28 mouse cellular contexts compared by ENCODE assay signal in the genomic region with DNA sequence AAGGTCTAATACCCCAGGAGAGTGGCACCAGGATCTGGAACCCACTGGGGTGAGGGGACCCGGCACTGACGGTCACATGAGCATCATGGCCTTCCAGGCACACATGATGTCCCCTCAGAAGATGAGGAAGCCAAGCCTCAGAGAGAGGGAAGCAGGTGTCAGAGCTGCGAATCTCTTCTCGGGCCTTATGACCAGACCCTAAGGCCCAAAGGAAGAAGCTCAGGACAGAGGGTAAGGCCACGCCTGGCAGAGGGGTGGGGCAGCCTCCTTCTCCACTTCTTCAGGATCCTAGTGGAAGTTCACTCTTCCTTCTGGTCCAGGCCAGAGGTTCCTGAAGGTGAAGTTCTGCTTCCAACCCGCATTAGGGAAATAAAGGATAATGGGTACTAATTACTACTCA. TPM values are rescaled to one million over a fixed set of nuclear protein-coding genes. Genes with fewer than 3 reads are reported as not detected.
DNase-seq lines count a peak whose midpoint lies in the region; ATAC-seq and TF ChIP-seq lines count a peak whose summit lies in the region.
"Had no signal": no experiment of that assay in that cellular context is flagged by ENCODE, and none has a peak within 500 bp of the region (broad histone marks: within the 10 kb centered on the region; RNA-seq: fewer than 3 reads in every experiment).

No protein-coding gene starts in this region.

- no peaks in the 10 kb centered on the region for H3K27me3 ChIP-seq in heart, embryonic 12.5 days (replicated peaks)
- H3K27me3 ChIP-seq in kidney, postnatal 0 days (ENCODE audit: insufficient read depth, low read length) = no peaks in the 10 kb centered on the region
- H3K27me3 ChIP-seq in kidney, embryonic 15.5 days = no peaks in the 10 kb centered on the region
- no peaks in the 10 kb centered on the region for H3K27me3 ChIP-seq in heart, embryonic 15.5 days
- 0 out of 2 replicates have a peak, but pooled peaks cover 4% of the 10 kb centered on the region for H3K27me3 ChIP-seq in limb, embryonic 10.5 days (ENCODE audit: low read depth, poor library complexity, severe bottlenecking)
- H3K27me3 ChIP-seq: embryonic facial prominence, embryonic 12.5 days; midbrain, embryonic 12.5 days; stomach, embryonic 15.5 days had no signal

- ATAC-seq in heart, embryonic 12.5 days (ENCODE audit: insufficient number of reproducible peaks, low FRiP score) = no peak
- ATAC-seq in kidney, postnatal 0 days (replicated peaks; ENCODE audit: low FRiP score, low read depth) = no peak
- no peak for ATAC-seq in kidney, embryonic 15.5 days (replicated peaks; ENCODE audit: low FRiP score)
- no peak for ATAC-seq in heart, embryonic 15.5 days (replicated peaks; ENCODE audit: insufficient number of reproducible peaks, insufficient read depth, low FRiP score, low read depth)
- ATAC-seq: forebrain, postnatal 0 days; hindbrain, postnatal 0 days had no signal

- H3K4me2 ChIP-seq in heart, embryonic 12.5 days = no peak overlapping the region
- H3K4me2 ChIP-seq in kidney, postnatal 0 days (ENCODE audit: low read length) = no peak overlapping the region
- H3K4me2 ChIP-seq in kidney, embryonic 15.5 days = no peak overlapping the region
- H3K4me2 ChIP-seq in heart, embryonic 15.5 days = no peak overlapping the region
- H3K4me2 ChIP-seq: embryonic facial prominence, embryonic 12.5 days; midbrain, embryonic 12.5 days; stomach, embryonic 15.5 days had no signal

- TF ChIP-seq CTCF in kidney, postnatal 0 days (IDR thresholded peaks at IDR 0.05; ENCODE audit: low read depth) = no peak

- peaks cover 81% of the 10 kb centered on the region for H3K4me1 ChIP-seq in heart, embryonic 12.5 days (replicated peaks)
- peaks cover 16% of the 10 kb centered on the region for H3K4me1 ChIP-seq in kidney, postnatal 0 days (replicated peaks; ENCODE audit: insufficient read depth, low read length)
- H3K4me1 ChIP-seq in kidney, embryonic 15.5 days = peaks cover 69% of the 10 kb centered on the region
- peaks cover 59% of the 10 kb centered on the region for H3K4me1 ChIP-seq in heart, embryonic 15.5 days (replicated peaks)
- peaks cover 70% of the 10 kb centered on the region for H3K4me1 ChIP-seq in limb, embryonic 10.5 days

- DNase-seq in heart, postnatal 4 days = no peak
- no peak for DNase-seq in kidney, postnatal 0 days (ENCODE audit: low spot score)
- DNase-seq in limb, embryonic 10.5 days (ENCODE audit: low spot score) = no peak
- no peak for DNase-seq in adrenal gland, postnatal 25 days
- DNase-seq: adrenal gland, adult 2 months; cerebellum, adult 18-20 months; cerebellum, postnatal 14 days; forebrain, postnatal 0 days; kidney, adult 18-20 months; left cerebral cortex, postnatal 4 days; liver; lung, postnatal 14 days; thymus, postnatal 25 days had no signal

- H3K27ac ChIP-seq in heart, embryonic 12.5 days (ENCODE audit: poor library complexity, severe bottlenecking) = peak overlapping the region; percentile 52; the same call in 1 of the 2 replicates
- H3K27ac ChIP-seq in kidney, postnatal 0 days = peak overlapping the region; percentile 71; the same call in 1 of the 2 replicates
- no peak overlapping the region for H3K27ac ChIP-seq in kidney, embryonic 15.5 days
- peak overlapping the region; percentile 18; the same call in 1 of the 2 replicates for H3K27ac ChIP-seq in heart, embryonic 15.5 days
- H3K27ac ChIP-seq in limb, embryonic 10.5 days = peak overlapping the region; percentile 57; the same call in 1 of the 2 replicates
- H3K27ac ChIP-seq: hindbrain, postnatal 0 days; midbrain, embryonic 12.5 days had no signal

- no peaks in the 10 kb centered on the region for H3K9me3 ChIP-seq in heart, embryonic 12.5 days (replicated peaks)
- H3K9me3 ChIP-seq in kidney, postnatal 0 days (replicated peaks; ENCODE audit: low read length) = no peaks in the 10 kb centered on the region
- no peaks in the 10 kb centered on the region for H3K9me3 ChIP-seq in kidney, embryonic 15.5 days (replicated peaks)
- no peaks in the 10 kb centered on the region for H3K9me3 ChIP-seq in heart, embryonic 15.5 days (replicated peaks)
- no peaks in the 10 kb centered on the region for H3K9me3 ChIP-seq in limb, embryonic 10.5 days (replicated peaks)
- H3K9me3 ChIP-seq: embryonic facial prominence, embryonic 12.5 days; midbrain, embryonic 12.5 days; stomach, embryonic 15.5 days had no signal

- WGBS in heart, embryonic 12.5 days = 63% methylated on average over 6 of the region's 6 CpGs
- WGBS in kidney, postnatal 0 days = 79% methylated on average over 6 of the region's 6 CpGs
- 71% methylated on average over 6 of the region's 6 CpGs for WGBS in kidney, embryonic 15.5 days
- WGBS in heart, embryonic 15.5 days = 74% methylated on average over 6 of the region's 6 CpGs
- 80% methylated on average over 6 of the region's 6 CpGs for WGBS in limb, embryonic 10.5 days

- H3K9ac ChIP-seq in heart, embryonic 12.5 days = no peak overlapping the region
- no peak overlapping the region for H3K9ac ChIP-seq in kidney, postnatal 0 days (ENCODE audit: low read depth, low read length)
- H3K9ac ChIP-seq in kidney, embryonic 15.5 days = no peak overlapping the region
- H3K9ac ChIP-seq in heart, embryonic 15.5 days = no peak overlapping the region
- H3K9ac ChIP-seq: embryonic facial prominence, embryonic 12.5 days; forebrain, postnatal 0 days; midbrain, embryonic 12.5 days; stomach, embryonic 15.5 days had no signal

- 0 out of 2 replicates have a peak, but pooled peaks cover 3% of the 10 kb centered on the region for H3K36me3 ChIP-seq in heart, embryonic 12.5 days
- H3K36me3 ChIP-seq in kidney, postnatal 0 days (ENCODE audit: insufficient read depth, low read length) = no peaks in the 10 kb centered on the region
- no peaks in the 10 kb centered on the region for H3K36me3 ChIP-seq in kidney, embryonic 15.5 days
- H3K36me3 ChIP-seq in heart, embryonic 15.5 days = no peaks in the 10 kb centered on the region
- no peaks in the 10 kb centered on the region for H3K36me3 ChIP-seq in limb, embryonic 10.5 days
- H3K36me3 ChIP-seq: embryonic facial prominence, embryonic 12.5 days; midbrain, embryonic 12.5 days; stomach, embryonic 15.5 days had no signal

- no peak overlapping the region for H3K4me3 ChIP-seq in heart, embryonic 12.5 days
- no peak overlapping the region for H3K4me3 ChIP-seq in kidney, postnatal 0 days (replicated peaks; ENCODE audit: low read depth, low read length)
- no peak overlapping the region for H3K4me3 ChIP-seq in kidney, embryonic 15.5 days (replicated peaks)
- H3K4me3 ChIP-seq in heart, embryonic 15.5 days = no peak overlapping the region
- no peak overlapping the region for H3K4me3 ChIP-seq in limb, embryonic 10.5 days
- H3K4me3 ChIP-seq: embryonic facial prominence, embryonic 12.5 days; midbrain, embryonic 12.5 days; stomach, embryonic 15.5 days had no signal

RNA-seq across cellular contexts. Expression of gene 6330409D20Rik, which starts 8.1 kb away (rescaled TPM):
- not detected in 2 replicates for polyA plus RNA-seq in heart, embryonic 12.5 days (2016; fragmentation: Nextera tagmentation; extraction: Ambion mirVana)
- total RNA-seq in heart, postnatal 4 days (2021) = not detected
- polyA plus RNA-seq in kidney, postnatal 0 days (2015; fragmentation: Nextera tagmentation; extraction: Ambion mirVana) = 0.11 TPM in 1 of 2 replicates, not detected in the other
- polyA plus RNA-seq in kidney, embryonic 15.5 days (2015; fragmentation: Nextera tagmentation; extraction: Ambion mirVana) = 0.18 TPM in 1 of 2 replicates, not detected in the other
- polyA plus RNA-seq in heart, embryonic 15.5 days (2015; fragmentation: Nextera tagmentation; extraction: Ambion mirVana) = 0.16 TPM in 1 of 2 replicates, not detected in the other
- polyA plus RNA-seq in limb, embryonic 10.5 days (2016; fragmentation: Nextera tagmentation; extraction: Ambion mirVana) = 0.14 TPM in 1 of 2 replicates, not detected in the other
- total RNA-seq in adrenal gland, postnatal 25 days (2021) = not detected in 2 replicates
- total RNA-seq: adrenal gland, adult 2 months; gastrocnemius, postnatal 4 days; hematopoietic stem cell, adult 5-6 weeks; megakaryocyte, adult 5-6 weeks; MEL; monocyte, adult 5-6 weeks; neutrophil, adult 5-6 weeks had no signal
- polyA plus RNA-seq: adrenal gland, adult 2 months; C2C12; liver, embryonic 16.5 days had no signal

RNA-seq across cellular contexts. Expression of gene Sh2d3c, which starts 11.8 kb away (rescaled TPM):
- 35.4 and 36.0 TPM in 2 replicates for polyA plus RNA-seq in heart, embryonic 12.5 days (2016; fragmentation: Nextera tagmentation; extraction: Ambion mirVana)
- total RNA-seq in heart, postnatal 4 days (2021) = 10 to 100 TPM; 38.2 to 41.4 TPM
- 31.1 and 31.3 TPM in 2 replicates for polyA plus RNA-seq in kidney, postnatal 0 days (2015; fragmentation: Nextera tagmentation; extraction: Ambion mirVana)
- 32.5 and 37.2 TPM in 2 replicates for polyA plus RNA-seq in kidney, embryonic 15.5 days (2015; fragmentation: Nextera tagmentation; extraction: Ambion mirVana)
- 25.7 and 33.4 TPM in 2 replicates for polyA plus RNA-seq in heart, embryonic 15.5 days (2015; fragmentation: Nextera tagmentation; extraction: Ambion mirVana)
- 16.2 and 20.9 TPM in 2 replicates for polyA plus RNA-seq in limb, embryonic 10.5 days (2016; fragmentation: Nextera tagmentation; extraction: Ambion mirVana)
- 14.3 and 23.7 TPM in 2 replicates for total RNA-seq in adrenal gland, postnatal 25 days (2021)

RNA-seq across cellular contexts. Expression of gene Cdk9, which starts 19.8 kb away (rescaled TPM):
- polyA plus RNA-seq in heart, embryonic 12.5 days (2016; fragmentation: Nextera tagmentation; extraction: Ambion mirVana) = 67.5 and 73.3 TPM in 2 replicates
- 10 to 100 TPM; 38.2 to 46.0 TPM for total RNA-seq in heart, postnatal 4 days (2021)
- 87.4 and 90.6 TPM in 2 replicates for polyA plus RNA-seq in kidney, postnatal 0 days (2015; fragmentation: Nextera tagmentation; extraction: Ambion mirVana)
- 108 and 118 TPM in 2 replicates for polyA plus RNA-seq in kidney, embryonic 15.5 days (2015; fragmentation: Nextera tagmentation; extraction: Ambion mirVana)
- 45.5 and 66.6 TPM in 2 replicates for polyA plus RNA-seq in heart, embryonic 15.5 days (2015; fragmentation: Nextera tagmentation; extraction: Ambion mirVana)
- 156 and 160 TPM in 2 replicates for polyA plus RNA-seq in limb, embryonic 10.5 days (2016; fragmentation: Nextera tagmentation; extraction: Ambion mirVana)
- 83.6 and 96.8 TPM in 2 replicates for total RNA-seq in adrenal gland, postnatal 25 days (2021)

RNA-seq across cellular contexts. Expression of gene Tor2a, which starts 24.3 kb away (rescaled TPM):
- polyA plus RNA-seq in heart, embryonic 12.5 days (2016; fragmentation: Nextera tagmentation; extraction: Ambion mirVana) = 38.5 and 39.3 TPM in 2 replicates
- 10 to 100 TPM; 16.7 to 18.6 TPM for total RNA-seq in heart, postnatal 4 days (2021)
- polyA plus RNA-seq in kidney, postnatal 0 days (2015; fragmentation: Nextera tagmentation; extraction: Ambion mirVana) = 74.9 and 79.4 TPM in 2 replicates
- 64.8 and 70.5 TPM in 2 replicates for polyA plus RNA-seq in kidney, embryonic 15.5 days (2015; fragmentation: Nextera tagmentation; extraction: Ambion mirVana)
- polyA plus RNA-seq in heart, embryonic 15.5 days (2015; fragmentation: Nextera tagmentation; extraction: Ambion mirVana) = 31.2 and 41.1 TPM in 2 replicates
- 52.9 and 61.1 TPM in 2 replicates for polyA plus RNA-seq in limb, embryonic 10.5 days (2016; fragmentation: Nextera tagmentation; extraction: Ambion mirVana)
- total RNA-seq in adrenal gland, postnatal 25 days (2021) = 24.7 and 30.8 TPM in 2 replicates

RNA-seq across cellular contexts. Expression of gene Fpgs, which starts 28.8 kb away (rescaled TPM):
- 18.7 and 20.3 TPM in 2 replicates for polyA plus RNA-seq in heart, embryonic 12.5 days (2016; fragmentation: Nextera tagmentation; extraction: Ambion mirVana)
- total RNA-seq in heart, postnatal 4 days (2021) = 10 to 100 TPM; 10.5 to 12.5 TPM
- polyA plus RNA-seq in kidney, postnatal 0 days (2015; fragmentation: Nextera tagmentation; extraction: Ambion mirVana) = 36.1 and 36.2 TPM in 2 replicates
- polyA plus RNA-seq in kidney, embryonic 15.5 days (2015; fragmentation: Nextera tagmentation; extraction: Ambion mirVana) = 33.7 and 40.3 TPM in 2 replicates
- 13.8 and 19.7 TPM in 2 replicates for polyA plus RNA-seq in heart, embryonic 15.5 days (2015; fragmentation: Nextera tagmentation; extraction: Ambion mirVana)
- polyA plus RNA-seq in limb, embryonic 10.5 days (2016; fragmentation: Nextera tagmentation; extraction: Ambion mirVana) = 31.6 and 35.4 TPM in 2 replicates
- total RNA-seq in adrenal gland, postnatal 25 days (2021) = 12.5 and 15.4 TPM in 2 replicates
